Mouse (Mus musculus) heart, postnatal 4 days (tissue): ENCODE results near the gene Myo9b. TPM values are rescaled to one million over a fixed set of nuclear protein-coding genes. Genes with fewer than 3 reads are reported as not detected.

Experiments used
- DNase-seq: peaks from one replicate; pipeline ENCODE4 v3.0.0; 2021
- total RNA-seq, 2 experiments: library from RNA; stranded (reverse); gene quantifications; 2 replicates each; pipeline ENCODE4 v1.2.3; 2021

The Myo9b gene
- total RNA-seq, 2 experiments from 2014 or later: 47.8 to 51.5 TPM

DNA sequence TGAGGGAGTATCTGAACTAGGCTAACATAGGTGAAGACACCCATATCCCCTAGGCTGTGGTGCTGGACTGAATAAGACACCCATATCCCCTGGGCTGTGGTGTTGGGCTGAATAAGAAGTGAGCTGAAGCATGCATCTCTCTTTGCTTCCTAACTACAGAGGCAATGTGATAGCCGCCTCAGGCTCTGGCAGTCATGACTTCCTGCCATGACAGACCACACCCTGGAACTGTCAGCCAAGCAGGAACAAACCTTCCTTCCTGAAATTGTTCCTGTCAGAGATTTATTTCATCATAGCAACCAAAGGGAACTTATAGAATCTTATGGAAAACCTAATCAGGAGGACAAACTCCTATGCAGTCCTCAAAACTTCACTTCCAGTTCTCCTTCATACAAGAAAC, 115.8 kb downstream of the Myo9b start:
- DNase-seq: no peak

DNA sequence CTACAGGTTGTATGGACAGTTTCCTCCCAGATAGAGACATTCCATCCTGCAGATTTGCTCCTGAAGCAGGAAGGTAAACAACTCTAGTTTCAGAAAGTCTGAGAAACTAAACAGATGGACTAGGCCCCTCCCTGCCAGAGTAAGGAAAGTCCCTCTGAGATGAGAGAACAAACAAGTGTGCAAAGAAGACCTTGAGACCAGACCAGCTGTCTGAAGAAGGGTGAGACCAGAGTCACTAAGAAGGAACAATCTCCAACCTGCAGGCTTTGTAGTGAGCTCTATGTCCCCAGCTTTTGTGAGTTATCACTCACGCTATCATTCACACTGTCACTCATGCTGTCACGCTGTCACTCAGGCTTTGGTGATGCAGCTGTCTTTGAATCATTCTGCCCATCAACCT, 119.2 kb downstream of the Myo9b start:
- DNase-seq: no peak

DNA sequence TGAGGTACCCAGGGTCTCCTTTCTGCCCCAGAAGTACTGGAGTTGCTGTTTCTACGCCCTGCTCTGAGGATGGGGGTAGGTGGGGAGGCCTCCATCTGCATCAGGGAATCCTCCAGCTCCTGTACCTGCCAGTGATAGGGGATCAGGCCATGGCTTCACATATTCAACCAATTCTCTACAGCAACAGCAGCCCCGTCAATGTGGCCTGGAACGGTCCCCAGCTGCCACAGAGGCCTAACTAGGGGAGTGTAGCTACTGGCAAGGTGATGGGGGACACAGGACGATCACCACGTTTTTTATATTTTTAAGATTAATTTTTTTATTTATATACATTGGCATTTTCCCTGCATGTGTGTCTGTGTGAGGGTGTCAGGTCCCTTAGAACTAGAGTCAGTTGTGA, 119.9 kb downstream of the Myo9b start:
- no peak for DNase-seq

GRCm38 (mm10) chr8:71392871-71393270, 120.4 kb downstream of the Myo9b start:
- DNase-seq: no peak

- peak; percentile 4 for DNase-seq
Observed at GRCm38 (mm10) chr8:71394481-71394880, 122.0 kb downstream of the Myo9b start.

DNA sequence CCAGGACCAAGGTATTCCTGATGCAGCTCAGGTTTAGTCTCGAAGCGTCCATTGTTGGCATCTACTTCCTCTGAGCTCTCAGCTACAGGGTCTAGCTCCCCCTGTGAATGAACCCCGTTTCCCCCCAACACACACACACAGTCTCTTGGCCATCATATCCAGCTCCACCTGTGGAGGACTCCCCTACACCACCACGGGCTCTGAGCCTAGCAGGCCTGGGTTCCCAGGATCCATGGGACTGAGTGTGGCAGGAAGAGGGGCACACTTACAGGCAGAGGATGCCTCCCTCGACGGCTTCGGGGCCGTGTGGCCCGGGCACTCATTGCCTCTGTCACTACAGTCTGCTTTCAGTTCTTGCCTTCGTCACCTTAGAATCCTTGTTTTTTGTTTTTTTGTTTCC, 122.6 kb downstream of the Myo9b start:
- DNase-seq: peak; percentile 5

GRCm38 (mm10) chr8:71395629-71396028, 123.1 kb downstream of the Myo9b start, which contains the start of gene Ushbp1:
Ushbp1 (minus strand) TSS chr8:71395802.
- DNase-seq: peak; percentile 56

DNA sequence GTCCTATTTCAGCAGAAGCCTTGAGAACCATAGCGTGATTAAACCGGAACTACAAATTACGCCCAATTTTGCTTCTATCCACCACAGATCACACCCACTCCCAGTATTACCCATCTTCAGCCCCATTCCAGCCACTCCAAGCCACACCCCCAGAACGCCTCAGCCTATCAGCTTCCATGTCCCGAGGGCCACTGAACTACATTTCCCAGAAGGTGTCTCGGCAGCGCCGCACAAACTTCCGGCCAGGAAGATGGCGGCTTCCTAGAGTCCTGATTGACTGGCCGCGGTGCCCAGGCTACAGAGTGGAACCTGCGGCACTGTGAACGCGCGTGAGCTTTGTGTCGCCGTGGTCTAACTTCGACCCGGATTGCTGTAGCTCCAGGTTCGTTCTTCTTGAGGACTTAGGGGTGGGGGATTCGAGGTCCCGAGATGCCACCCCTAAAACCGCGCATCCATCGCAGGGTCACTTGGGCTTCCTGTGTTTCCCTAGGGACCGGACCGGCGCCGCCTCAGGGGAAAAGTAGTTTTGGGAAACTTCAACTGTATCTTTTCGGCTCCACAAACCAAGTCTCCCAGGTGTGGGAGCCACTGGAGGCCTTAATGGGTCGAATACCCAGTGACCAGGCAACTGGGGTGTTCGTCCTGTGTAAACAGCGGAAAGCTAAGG, 124.3 kb downstream of the Myo9b start, which contains the start of gene Babam1:
Babam1 (plus strand) TSS at position 223 of the 667 bp plus-strand sequence.
- peak; percentile 93 for DNase-seq

DNA sequence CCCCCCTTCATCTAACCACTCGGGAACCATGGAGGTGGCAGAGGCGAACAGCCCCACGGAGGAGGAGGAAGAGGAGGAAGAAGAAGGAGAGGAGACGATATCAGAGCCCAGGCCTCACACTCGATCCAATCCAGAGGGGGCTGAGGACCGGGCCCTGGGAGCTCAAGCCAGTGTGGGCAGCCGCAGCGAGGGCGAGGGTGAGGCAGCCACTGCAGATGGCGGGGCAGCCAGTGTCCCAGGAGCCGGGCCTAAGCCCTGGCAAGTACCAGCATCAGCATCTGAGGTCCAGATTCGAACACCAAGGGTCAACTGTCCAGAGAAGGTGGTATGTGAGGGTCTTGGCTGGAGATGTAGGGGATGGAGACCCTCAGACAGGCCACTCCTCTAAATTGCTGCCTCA, 125.2 kb downstream of the Myo9b start:
- peak; percentile 15 for DNase-seq

- DNase-seq: no peak
Observed at GRCm38 (mm10) chr8:71400826-71401225, 128.3 kb downstream of the Myo9b start.

DNA sequence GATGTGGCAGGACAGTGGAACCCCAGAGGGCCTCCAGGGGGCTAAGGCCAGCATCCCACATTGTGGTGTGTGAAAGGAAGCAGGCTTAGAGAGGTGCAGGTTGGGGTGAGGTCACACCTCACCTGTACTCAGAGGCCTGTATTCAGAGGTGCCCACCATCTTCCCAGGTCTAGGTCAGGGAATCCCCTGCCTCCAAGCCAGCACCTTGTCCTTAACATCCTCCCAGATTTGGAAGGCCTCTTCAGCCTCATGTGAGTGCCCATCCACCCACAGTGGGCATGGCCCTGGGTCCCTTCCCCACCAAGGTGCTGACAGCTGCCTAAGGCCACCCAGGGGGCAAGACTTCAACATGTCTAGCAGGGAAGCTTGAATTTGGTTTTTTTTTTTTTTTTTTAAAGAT, 128.9 kb downstream of the Myo9b start:
- no peak for DNase-seq

GRCm38 (mm10) chr8:71402446-71402964, 130.0 kb downstream of the Myo9b start:
- DNase-seq: no peak

DNA sequence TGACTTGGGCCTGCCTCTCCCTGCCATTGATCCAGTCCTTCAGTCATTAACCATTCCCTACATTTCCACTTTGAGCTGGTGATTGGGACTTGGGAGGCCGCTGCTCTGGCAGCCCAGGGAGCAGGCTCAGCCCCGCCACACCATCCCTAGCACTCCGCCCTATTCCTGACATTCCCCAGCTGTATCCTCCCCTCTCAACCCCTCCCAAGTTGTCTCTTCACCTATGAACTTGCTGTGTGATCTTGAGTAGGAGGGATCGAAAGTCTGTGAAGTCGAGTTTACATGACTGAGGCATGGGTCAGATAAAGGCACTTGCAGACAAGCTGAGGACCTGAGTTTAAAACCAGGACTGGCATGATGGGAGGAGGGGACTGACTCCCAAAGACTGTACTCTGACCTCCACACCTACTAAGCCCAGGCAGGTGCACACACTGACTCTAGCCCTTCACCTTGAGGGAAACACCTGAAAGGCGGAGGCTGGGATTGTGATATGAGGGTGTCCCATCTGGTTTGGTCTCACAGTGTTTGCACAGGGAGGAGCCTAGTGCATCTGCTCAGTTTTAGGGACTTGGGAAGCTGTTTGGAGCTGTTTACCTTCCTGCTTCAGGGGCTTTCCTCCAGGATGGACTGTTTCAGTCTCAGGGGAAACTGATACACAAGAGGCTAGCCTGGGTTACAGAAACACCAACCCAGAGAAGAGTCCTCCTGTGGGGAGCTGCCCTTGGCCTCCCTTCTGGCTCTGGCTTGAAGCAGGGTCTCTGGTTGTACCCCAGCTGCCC, 130.8 kb downstream of the Myo9b start:
- DNase-seq: no peak

DNA sequence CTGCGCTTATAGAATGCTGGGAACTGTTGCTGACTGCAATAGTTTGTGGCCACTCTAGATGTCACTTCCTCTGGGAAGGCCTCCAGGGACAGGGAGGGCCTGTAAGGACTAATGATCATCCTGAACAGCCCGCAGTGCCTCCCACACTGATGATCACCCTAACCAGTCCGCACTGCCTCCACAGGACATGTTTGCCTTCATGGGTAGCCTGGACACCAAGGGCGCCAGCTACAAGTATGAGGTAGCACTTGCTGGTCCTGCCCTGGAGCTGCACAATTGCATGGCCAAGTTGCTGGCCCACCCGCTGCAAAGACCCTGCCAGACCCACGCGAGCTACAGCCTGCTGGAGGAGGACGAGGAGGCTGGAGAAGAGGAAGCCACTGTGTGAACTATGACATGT, 131.5 kb downstream of the Myo9b start:
- no peak for DNase-seq

DNA sequence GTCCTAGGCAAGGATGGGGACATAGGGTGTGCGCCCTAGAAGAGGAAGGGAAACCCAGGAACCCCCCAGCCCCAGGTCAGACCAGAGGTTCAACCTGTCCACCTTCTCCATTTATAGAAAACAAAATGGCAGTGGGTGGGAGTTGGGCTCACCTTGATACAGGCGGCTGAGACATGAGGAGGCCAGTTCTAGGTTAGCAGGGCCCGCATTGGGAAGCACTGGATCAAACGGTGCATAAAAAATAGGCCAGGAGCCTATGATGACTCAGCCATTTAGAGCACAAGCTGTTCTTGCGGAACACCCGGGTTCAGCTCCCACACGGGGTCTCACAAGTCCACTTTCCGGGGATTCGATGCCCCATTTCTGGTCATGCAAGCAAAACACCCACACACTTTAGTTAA, 132.4 kb downstream of the Myo9b start:
- DNase-seq: no peak

- peak; percentile 99 for DNase-seq
Observed at GRCm38 (mm10) chr8:71405401-71406098, 133.0 kb downstream of the Myo9b start, which contains the start of gene Ankle1. Ankle1 (plus strand) TSS chr8:71406010.

- peak; percentile 85 for DNase-seq
Observed at GRCm38 (mm10) chr8:71406099-71407015, 133.8 kb downstream of the Myo9b start.

GRCm38 (mm10) chr8:71407441-71407840, 134.9 kb downstream of the Myo9b start:
- no peak for DNase-seq

DNA sequence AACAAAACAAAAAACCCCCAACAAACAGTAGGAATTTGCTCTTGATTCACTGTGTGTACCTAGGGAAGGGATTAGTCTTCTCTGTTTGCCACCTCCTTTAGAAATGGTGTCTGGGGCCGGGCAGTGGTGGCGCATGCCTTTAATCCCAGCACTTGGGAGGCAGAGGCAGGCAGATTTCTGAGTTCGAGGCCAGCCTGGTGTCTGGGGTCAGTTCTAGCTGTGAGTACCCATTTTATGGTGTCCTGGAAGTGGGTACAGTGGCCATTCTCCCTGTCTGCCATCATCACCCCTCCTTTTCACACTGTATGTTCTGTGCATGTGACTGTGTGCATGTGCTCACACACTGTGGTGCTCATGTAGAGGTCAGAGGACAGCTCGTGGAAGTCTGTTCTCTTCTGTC, 135.7 kb downstream of the Myo9b start:
- DNase-seq: no peak
